Mouse (Mus musculus): ENCODE results near the gene Fam110a. TPM values are rescaled to one million over a fixed set of nuclear protein-coding genes. Genes with fewer than 3 reads are reported as not detected.
A peak's percentile ranks its signal among the peaks of the same experiment; 100 is the strongest.

The Fam110a gene
- polyA plus RNA-seq, 1 experiment = 14.0 TPM

DNA sequence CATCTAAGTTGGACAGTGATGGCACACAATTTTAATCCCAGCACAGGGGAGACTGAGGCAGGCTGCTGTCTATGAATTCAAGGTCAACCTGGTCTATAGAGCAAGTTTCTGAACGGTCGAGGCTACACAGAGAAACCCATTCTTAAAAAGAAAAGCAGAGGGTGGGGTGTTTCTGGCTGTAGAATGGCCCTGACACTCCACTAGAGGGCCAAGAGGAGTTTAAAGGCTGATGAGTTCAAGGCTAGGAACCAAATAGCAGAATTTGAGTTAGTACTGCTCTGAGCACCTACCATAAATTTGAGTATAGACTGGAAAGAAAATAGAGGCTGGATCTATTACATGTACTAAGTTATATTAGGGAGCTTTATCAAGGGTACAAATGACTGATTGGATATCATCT is 9.0 kb upstream of the Fam110a start:
- H3K27me3 ChIP-seq (ENCODE audit: control insufficient read depth, insufficient read depth, low read length) = no peaks in the 10 kb centered on the region
- no peaks in the 10 kb centered on the region for H3K36me3 ChIP-seq (ENCODE audit: control insufficient read depth, insufficient read depth, low read length)
- H3K4me3 ChIP-seq (ENCODE audit: low read depth, low read length) = no peak overlapping the region

GRCm38 (mm10) chr2:151986958-151987357 is 6.9 kb upstream of the Fam110a start:
- 82% methylated on average over 8 of the region's 8 CpGs for WGBS
- Histone ChIP-seq H3K4me3 (ENCODE audit: low read depth, low read length) (no peak overlapping the region), H3K4me1 (ENCODE audit: control insufficient read depth, insufficient read depth, insufficient read length, low read length) (no peaks in the 10 kb centered on the region), H3K27me3 (ENCODE audit: control insufficient read depth, insufficient read depth, low read length) (no peaks in the 10 kb centered on the region), H3K27ac (ENCODE audit: insufficient read depth, low read depth, low read length) (no peak overlapping the region), H3K36me3 (ENCODE audit: control insufficient read depth, insufficient read depth, low read length) (no peaks in the 10 kb centered on the region)
- TF ChIP-seq CTCF (IDR thresholded peaks at IDR 0.05; ENCODE audit: extremely low read depth, insufficient read length, insufficient replicate concordance, low read depth, low read length) = no peak
- no peak for TF ChIP-seq POLR2A (IDR thresholded peaks at IDR 0.05; ENCODE audit: low read depth, low read length)

More for the DNA sequence above, 9.0 kb upstream of the Fam110a start:
- 53% methylated on average over 2 of the region's 2 CpGs for WGBS
- Histone ChIP-seq H3K27ac (ENCODE audit: insufficient read depth, low read depth, low read length) (no peak overlapping the region), H3K4me1 (ENCODE audit: control insufficient read depth, insufficient read depth, insufficient read length, low read length) (no peaks in the 10 kb centered on the region)
- TF ChIP-seq POLR2A (IDR thresholded peaks at IDR 0.05; ENCODE audit: low read depth, low read length) (no peak), CTCF (IDR thresholded peaks at IDR 0.05; ENCODE audit: extremely low read depth, insufficient read length, insufficient replicate concordance, low read depth, low read length) (no peak)

GRCm38 (mm10) chr2:151985426-151986172 is 5.6 kb upstream of the Fam110a start:
- Histone ChIP-seq H3K36me3 (ENCODE audit: control insufficient read depth, insufficient read depth, low read length) (no peaks in the 10 kb centered on the region), H3K4me3 (ENCODE audit: low read depth, low read length) (no peak overlapping the region), H3K27ac (ENCODE audit: insufficient read depth, low read depth, low read length) (no peak overlapping the region), H3K4me1 (ENCODE audit: control insufficient read depth, insufficient read depth, insufficient read length, low read length) (no peaks in the 10 kb centered on the region; the same call in 1 of the 2 replicates), H3K27me3 (ENCODE audit: control insufficient read depth, insufficient read depth, low read length) (no peaks in the 10 kb centered on the region)
- no peak for TF ChIP-seq CTCF (IDR thresholded peaks at IDR 0.05; ENCODE audit: extremely low read depth, insufficient read length, insufficient replicate concordance, low read depth, low read length)
- TF ChIP-seq POLR2A (IDR thresholded peaks at IDR 0.05; ENCODE audit: low read depth, low read length) = no peak
- 59% methylated on average over 7 of the region's 7 CpGs for WGBS

DNA sequence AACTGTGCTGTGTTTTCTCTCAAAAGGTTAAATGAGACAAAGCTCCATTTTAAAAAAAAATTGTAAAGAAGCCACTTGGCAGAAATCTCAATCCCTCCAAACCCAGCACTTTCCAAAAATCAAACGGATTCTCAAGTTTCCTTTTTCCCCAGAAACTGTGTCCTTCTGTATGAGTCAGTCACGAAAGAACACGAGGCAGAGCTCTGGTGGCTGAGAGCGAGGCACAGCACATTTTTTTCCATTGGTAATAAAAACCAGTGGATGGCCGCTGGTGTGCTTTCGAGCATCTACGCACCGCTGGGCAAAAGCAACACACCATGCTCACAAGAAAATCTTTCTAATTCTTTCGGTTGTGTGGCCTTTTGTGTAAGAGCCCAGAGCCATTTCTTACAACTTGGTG is 4.0 kb upstream of the Fam110a start:
- Histone ChIP-seq H3K27me3 (ENCODE audit: control insufficient read depth, insufficient read depth, low read length) (no peaks in the 10 kb centered on the region), H3K4me1 (ENCODE audit: control insufficient read depth, insufficient read depth, insufficient read length, low read length) (peaks cover 6% of the 10 kb centered on the region; the same call in 1 of the 2 replicates), H3K4me3 (ENCODE audit: low read depth, low read length) (no peak overlapping the region), H3K27ac (ENCODE audit: insufficient read depth, low read depth, low read length) (no peak overlapping the region), H3K36me3 (ENCODE audit: control insufficient read depth, insufficient read depth, low read length) (no peaks in the 10 kb centered on the region)
- no peak for TF ChIP-seq CTCF (IDR thresholded peaks at IDR 0.05; ENCODE audit: extremely low read depth, insufficient read length, insufficient replicate concordance, low read depth, low read length)
- TF ChIP-seq POLR2A (IDR thresholded peaks at IDR 0.05; ENCODE audit: low read depth, low read length) = no peak
- WGBS = 77% methylated on average over 9 of the region's 9 CpGs

- Histone ChIP-seq H3K4me3 (ENCODE audit: low read depth, low read length) (no peak overlapping the region), H3K27ac (ENCODE audit: insufficient read depth, low read depth, low read length) (no peak overlapping the region), H3K27me3 (ENCODE audit: control insufficient read depth, insufficient read depth, low read length) (no peaks in the 10 kb centered on the region), H3K4me1 (ENCODE audit: control insufficient read depth, insufficient read depth, insufficient read length, low read length) (peaks cover 21% of the 10 kb centered on the region; the same call in 1 of the 2 replicates), H3K36me3 (ENCODE audit: control insufficient read depth, insufficient read depth, low read length) (no peaks in the 10 kb centered on the region)
- no peak for TF ChIP-seq POLR2A (IDR thresholded peaks at IDR 0.05; ENCODE audit: low read depth, low read length)
- no peak for TF ChIP-seq CTCF (IDR thresholded peaks at IDR 0.05; ENCODE audit: extremely low read depth, insufficient read length, insufficient replicate concordance, low read depth, low read length)
Measured at GRCm38 (mm10) chr2:151982476-151982875, 2.5 kb upstream of the Fam110a start.

GRCm38 (mm10) chr2:151981268-151981667 is 1.2 kb upstream of the Fam110a start:
- 81% methylated on average over 6 of the region's 6 CpGs for WGBS
- Histone ChIP-seq H3K27me3 (ENCODE audit: control insufficient read depth, insufficient read depth, low read length) (no peaks in the 10 kb centered on the region), H3K36me3 (ENCODE audit: control insufficient read depth, insufficient read depth, low read length) (no peaks in the 10 kb centered on the region), H3K27ac (ENCODE audit: insufficient read depth, low read depth, low read length) (no peak overlapping the region), H3K4me1 (ENCODE audit: control insufficient read depth, insufficient read depth, insufficient read length, low read length) (peaks cover 24% of the 10 kb centered on the region), H3K4me3 (ENCODE audit: low read depth, low read length) (no peak overlapping the region)
- no peak for TF ChIP-seq CTCF (IDR thresholded peaks at IDR 0.05; ENCODE audit: extremely low read depth, insufficient read length, insufficient replicate concordance, low read depth, low read length)
- no peak for TF ChIP-seq POLR2A (IDR thresholded peaks at IDR 0.05; ENCODE audit: low read depth, low read length)

GRCm38 (mm10) chr2:151980355-151980693 is 305 bp upstream of the Fam110a start:
- H3K27me3 ChIP-seq (ENCODE audit: control insufficient read depth, insufficient read depth, low read length) = no peaks in the 10 kb centered on the region
- no peak overlapping the region for H3K27ac ChIP-seq (ENCODE audit: insufficient read depth, low read depth, low read length)
- TF ChIP-seq POLR2A (IDR thresholded peaks at IDR 0.05; ENCODE audit: low read depth, low read length) (no peak), CTCF (IDR thresholded peaks at IDR 0.05; ENCODE audit: extremely low read depth, insufficient read length, insufficient replicate concordance, low read depth, low read length) (no peak)
- peaks cover 31% of the 10 kb centered on the region for H3K4me1 ChIP-seq (ENCODE audit: control insufficient read depth, insufficient read depth, insufficient read length, low read length)
- no peaks in the 10 kb centered on the region for H3K36me3 ChIP-seq (ENCODE audit: control insufficient read depth, insufficient read depth, low read length)
- peak overlapping the region; percentile 87 for H3K4me3 ChIP-seq (ENCODE audit: low read depth, low read length)
- WGBS = 55% methylated on average over 3 of the region's 3 CpGs
